Mouse (Mus musculus) adipocyte (in vitro differentiated cells): ENCODE data around the gene Phrf1.

Experiments used
- DNase-seq: peaks from one replicate; pipeline ENCODE4 v3.0.0-alpha.2; 2016; ENCODE audit warnings: low spot score

Gene Phrf1

DNA sequence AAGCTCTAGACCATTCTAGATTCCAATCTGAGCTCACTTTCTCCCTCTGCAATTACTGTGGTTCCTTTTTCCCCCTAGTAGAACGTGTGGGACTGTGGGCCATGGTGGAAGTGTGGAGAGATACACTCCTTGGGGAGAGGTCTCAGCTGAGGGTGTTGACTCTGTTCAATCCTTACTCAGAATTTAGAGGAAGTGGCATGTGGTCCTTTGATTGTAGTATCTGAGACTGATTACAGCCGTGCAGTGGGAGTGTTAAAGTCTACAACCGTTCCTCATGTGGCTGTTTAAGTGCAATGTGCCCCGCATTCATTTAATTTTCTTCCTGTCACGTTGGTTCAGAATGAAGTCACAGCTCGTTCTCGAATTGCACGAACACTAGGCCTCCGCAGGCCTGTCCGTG, 27.6 kb downstream of the Phrf1 start:
- no peak for DNase-seq

- peak; percentile 68 for DNase-seq
Measured at GRCm38 (mm10) chr7:141261480-141261879, 32.9 kb downstream of the Phrf1 start.

GRCm38 (mm10) chr7:141263640-141264039, 35.1 kb downstream of the Phrf1 start:
- DNase-seq = no peak

GRCm38 (mm10) chr7:141264041-141264700, 35.6 kb downstream of the Phrf1 start:
- no peak for DNase-seq

- no peak for DNase-seq
Measured at GRCm38 (mm10) chr7:141264761-141265410, 36.3 kb downstream of the Phrf1 start.

DNA sequence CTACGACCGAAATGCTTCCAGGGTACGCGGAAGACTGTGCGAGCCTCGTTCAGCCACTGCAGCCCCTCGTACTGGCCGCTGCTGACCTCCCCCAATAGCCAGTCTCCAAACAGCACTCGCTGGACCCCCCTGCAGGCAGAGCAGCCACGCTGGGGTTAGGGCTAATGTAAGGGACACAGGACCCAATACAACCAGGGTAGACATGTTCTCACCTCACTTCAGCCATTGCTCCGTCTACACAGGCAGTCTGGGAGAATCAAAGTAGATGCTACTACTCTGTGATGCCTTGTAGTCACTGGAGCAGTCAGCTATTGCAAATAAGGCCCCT, 36.8 kb downstream of the Phrf1 start:
- no peak for DNase-seq

- peak; percentile 73 for DNase-seq
Measured at GRCm38 (mm10) chr7:141265739-141266561, 37.4 kb downstream of the Phrf1 start, which contains the start of gene Irf7. Gene Irf7 (minus strand): TSS chr7:141266481.

DNA sequence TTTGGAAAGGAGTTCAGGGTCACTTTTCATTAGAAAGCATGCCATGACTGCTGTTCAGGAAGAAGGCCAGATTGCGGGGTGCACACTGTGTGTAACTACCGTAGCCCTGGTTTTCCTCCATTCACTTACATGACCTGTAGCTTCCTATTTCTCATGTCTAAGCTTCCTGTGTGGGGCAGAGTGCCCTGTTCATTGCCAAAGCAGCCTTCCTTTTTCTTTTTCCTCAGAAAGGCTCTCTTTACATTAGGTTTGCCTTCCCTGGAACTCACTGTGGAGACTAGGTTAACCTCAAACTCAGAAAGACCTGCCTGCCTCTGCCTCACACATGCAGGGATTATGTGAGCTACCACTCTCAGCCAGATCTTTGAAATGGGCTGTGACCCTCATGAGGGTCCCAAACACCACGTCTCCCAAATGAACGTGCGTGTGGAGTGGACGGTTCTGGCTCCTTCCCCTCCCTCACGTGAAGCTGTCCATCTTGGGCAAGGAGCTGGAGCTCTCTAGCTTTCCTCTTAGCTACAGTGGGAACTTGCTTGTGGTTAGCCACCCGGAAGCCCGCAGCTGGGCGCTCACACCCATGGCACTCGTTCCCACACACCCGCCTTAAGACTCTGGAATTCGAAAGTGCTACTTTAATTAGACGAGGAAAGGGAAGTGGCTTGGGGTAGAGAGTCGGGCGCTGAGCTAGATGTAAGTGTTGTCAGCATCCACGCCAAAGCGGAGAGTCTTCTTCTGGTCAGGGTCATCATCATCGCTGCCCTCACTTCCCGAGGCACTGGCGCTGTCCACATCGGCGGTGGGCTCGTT, 40.1 kb downstream of the Phrf1 start:
- DNase-seq = no peak

GRCm38 (mm10) chr7:141269273-141269545, 40.6 kb downstream of the Phrf1 start:
- no peak for DNase-seq

GRCm38 (mm10) chr7:141270631-141271030, 42.0 kb downstream of the Phrf1 start:
- DNase-seq = no peak

GRCm38 (mm10) chr7:141275356-141275755, 46.8 kb downstream of the Phrf1 start:
- DNase-seq = no peak

- no peak for DNase-seq
Measured at GRCm38 (mm10) chr7:141276546-141276945, 48.0 kb downstream of the Phrf1 start, which contains the start of gene Cdhr5. Gene Cdhr5 (minus strand): TSS chr7:141276786.

GRCm38 (mm10) chr7:141277701-141278678, 49.4 kb downstream of the Phrf1 start:
- DNase-seq = no peak

GRCm38 (mm10) chr7:141278766-141279590, 50.4 kb downstream of the Phrf1 start, which contains the start of gene Sct:
Gene Sct (minus strand): TSS chr7:141279133.
- DNase-seq = no peak

DNA sequence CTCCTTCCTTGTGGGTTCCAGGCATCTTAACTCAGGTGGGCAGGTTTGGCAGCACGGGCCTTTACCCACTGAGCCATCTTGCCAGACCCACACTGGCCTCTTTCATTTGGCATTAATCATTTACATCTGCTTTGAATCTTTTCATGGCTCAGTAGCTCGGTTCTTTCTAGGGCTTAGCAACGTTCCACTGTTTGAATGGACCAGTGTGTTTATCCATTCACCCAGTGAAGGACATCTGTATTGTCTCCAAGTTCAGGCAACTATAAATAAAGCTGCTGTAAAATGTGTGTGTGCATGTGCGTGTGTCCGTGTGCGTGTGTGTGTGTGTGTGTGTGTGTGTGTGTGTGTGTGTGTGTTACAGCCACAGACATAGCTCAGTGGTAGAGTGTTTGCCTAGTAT, 52.9 kb downstream of the Phrf1 start:
- no peak for DNase-seq

DNA sequence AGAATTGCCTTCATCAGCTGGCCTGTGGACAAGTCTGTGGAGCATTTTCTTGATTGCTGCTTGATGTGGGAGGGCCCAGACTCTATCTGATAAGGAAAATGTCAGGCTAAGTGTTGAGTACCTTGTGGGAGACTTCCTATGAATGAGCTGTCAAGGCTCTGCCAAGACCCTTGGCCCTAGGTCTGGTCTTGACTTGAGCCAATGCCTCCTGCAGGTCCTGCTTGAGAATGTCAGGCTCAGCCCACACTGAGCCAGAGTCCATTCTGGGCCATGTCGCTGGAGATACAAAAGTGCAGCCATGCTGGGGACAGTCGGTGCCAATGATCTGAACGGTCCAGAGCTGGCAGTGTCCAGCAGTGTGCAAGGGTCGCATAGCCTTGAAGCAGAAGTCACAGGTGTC, 54.2 kb downstream of the Phrf1 start:
- DNase-seq = no peak

GRCm38 (mm10) chr7:141288042-141288441, 59.5 kb downstream of the Phrf1 start:
- DNase-seq = no peak

DNA sequence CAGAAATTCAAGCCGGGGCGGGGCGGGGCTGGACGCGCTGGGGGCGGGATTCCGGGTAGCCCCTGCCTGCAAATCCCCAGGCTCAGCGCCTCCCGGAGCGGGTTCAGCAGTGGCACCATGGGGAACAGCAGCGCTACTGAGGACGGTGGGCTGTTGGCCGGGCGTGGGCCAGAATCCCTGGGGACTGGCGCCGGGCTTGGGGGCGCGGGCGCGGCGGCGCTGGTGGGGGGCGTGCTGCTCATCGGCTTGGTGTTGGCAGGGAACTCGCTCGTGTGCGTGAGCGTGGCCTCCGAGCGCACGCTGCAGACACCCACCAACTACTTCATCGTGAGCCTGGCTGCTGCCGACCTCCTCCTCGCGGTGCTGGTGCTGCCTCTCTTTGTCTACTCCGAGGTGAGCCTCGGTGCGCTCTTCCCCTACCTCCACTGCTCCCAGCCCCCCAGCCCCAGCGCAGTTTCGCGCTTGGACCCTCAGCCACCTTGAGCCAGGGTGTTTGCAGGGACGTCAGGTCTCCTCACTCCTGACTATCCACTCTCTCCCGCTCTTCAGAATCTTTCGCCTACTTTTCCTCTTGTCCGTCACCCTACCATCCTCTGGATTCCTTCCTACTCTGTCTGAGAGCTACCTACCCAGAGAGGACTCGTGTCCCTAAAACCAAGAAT, 63.5 kb downstream of the Phrf1 start, which contains the start of gene Drd4:
Gene Drd4 (plus strand): TSS at position 86 of the 662 bp plus-strand sequence.
- no peak for DNase-seq

- DNase-seq = no peak
Measured at GRCm38 (mm10) chr7:141292583-141293388, 64.2 kb downstream of the Phrf1 start.
